Mouse (Mus musculus) forelimb bud, embryonic 11.5 days (tissue): ENCODE data around the gene Akt1s1.
A peak's percentile ranks its signal among the peaks of the same experiment; 100 is the strongest.
"Not testable (repeated sequence)": the region's sequence is repeated elsewhere in the genome, so short reads cannot be mapped to it uniquely, and the experiment has no call there.

Source experiments
- DNase-seq: peaks from one replicate; pipeline ENCODE4 v3.0.0-alpha.2; 2012; ENCODE audit warnings: low read depth, low spot score

Gene Akt1s1

DNA sequence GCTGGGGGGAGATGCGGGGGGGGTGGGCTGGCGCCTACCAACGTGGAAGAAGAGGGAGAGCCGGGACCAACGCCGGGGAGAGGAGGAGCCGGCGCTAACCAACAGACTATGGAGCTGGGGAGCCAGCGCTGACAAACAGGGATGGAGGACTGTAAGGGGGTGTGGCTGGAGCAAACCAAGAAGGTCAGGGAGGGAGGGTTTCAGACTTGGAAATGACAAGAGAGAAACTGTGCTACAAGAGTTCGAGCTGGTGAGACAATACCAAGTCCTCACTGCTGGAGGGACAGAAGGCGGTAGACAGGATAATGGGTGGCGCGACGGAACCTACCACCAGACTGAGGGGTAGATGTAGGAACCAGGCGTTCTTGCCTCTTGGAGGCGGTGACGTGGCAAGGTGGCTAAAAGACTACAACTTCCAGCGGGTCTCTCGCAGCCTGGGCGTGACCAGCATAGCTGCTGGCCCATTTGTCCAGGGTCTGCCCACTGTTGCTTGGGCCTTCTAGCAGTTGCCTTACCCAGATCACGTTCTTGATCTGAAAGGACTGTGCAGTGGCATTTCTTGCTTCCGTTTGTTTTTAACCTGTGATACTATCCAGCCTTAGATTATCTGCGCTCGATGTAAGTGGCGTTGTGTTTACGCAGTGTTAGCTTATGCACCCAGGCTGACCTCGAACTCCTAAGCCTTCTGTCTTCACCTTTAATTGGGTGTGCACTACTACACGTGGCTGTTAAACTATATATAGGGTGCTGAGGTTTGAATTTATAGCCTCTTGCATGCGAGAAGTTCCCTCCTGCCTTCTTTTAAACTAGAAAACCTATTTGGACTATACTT is 21.1 kb downstream of the Akt1s1 start, which contains the start of gene Ptov1:
TSS of gene Ptov1 (minus strand) at position 92 of the 832 bp plus-strand sequence.
- peak; percentile 95 for DNase-seq

DNA sequence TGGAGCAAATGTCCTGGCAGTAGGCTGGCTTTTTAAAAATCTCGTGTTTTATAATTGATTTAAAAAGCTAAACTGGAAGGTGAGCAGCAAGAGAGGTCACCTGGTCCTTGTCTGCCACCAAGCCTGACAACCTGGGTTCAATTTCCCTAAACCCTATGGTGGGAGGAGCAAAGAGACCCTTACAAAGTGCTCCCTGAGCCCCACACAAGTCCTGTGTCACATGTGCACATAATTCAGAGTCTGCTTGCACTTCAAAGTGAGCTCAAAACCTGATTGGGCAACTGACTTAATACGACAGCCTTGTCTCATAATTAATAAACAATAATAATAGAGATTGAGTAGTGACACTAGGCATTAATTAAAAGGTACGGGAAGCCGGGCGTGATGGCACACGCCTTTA is 21.8 kb downstream of the Akt1s1 start:
- DNase-seq, result no peak

DNA sequence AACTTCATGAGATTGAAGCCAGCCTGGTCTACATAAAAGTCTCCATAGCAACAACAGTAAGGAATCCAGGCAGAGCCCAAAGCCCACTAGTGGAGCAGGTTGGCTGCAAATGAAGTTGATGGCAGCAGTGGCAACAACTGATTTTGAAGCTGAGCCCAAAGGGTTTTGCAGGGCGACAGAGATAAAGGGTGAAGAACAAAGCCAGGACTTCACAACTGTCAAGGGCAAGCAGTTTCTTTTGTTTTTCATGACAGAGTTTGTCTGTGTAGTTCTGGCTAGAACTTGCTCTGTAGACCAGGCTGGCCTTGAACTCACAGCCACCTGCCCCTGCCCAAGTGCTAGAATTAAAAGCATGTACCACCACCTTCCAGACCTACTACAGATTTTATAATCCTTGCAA is 22.4 kb downstream of the Akt1s1 start:
- DNase-seq, result no peak

DNA sequence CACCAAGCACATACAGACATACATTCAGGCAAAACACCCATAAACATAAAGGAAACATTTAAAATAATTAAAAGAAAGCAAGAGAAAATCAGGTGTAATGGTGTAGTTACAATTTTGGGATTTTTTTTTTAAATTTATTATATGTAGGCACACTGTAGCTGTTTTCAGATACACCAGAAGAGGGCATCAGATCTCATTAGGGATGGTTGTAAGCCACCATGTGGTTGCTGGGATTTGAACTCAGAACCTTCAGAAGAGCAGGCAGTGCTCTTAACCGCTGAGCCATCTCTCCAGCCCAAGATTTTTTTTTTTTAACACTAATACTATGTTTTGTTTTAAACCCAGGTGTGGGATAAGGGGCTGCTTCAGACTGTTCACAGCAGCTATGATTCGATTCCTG is 23.0 kb downstream of the Akt1s1 start:
- not testable (repeated sequence) for DNase-seq

DNA sequence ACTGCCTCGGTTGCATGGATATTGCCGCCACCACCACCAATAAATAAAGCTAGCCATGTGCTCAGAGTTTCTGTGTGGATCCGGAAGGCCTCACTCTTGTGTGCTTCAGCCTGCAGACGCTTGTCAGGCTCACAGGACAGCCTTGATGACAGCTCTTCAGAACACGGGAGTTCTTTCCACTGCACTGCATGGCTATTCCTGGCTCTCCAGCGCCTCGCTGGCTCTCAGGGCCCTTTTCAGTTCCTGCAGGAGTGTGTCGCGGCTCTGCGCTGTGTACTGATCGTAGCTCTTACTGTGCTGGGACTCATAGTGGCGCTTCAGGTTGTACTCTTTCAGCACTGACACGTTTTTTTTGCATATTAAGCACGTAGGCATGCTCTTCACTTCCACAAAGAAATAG is 29.0 kb downstream of the Akt1s1 start:
- no peak for DNase-seq

DNA sequence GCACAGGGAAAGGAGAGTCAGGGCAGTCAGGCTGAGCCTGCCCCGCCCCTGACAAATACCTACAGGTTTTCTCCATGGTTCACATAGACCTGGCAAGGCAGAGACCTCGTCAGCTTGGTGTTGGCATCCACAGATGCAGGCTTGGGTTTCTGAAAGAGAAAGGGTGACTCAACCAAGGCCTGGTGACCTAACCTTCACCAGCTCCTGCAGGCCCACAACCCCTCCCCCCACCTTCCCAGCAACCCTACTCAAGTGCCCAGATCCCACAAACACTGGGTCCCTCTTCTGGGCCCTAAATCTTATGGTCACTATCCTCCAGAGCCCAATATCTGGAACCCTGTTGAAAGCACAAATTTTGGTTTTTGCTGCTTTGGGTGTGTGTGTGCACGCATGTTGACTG is 34.2 kb downstream of the Akt1s1 start:
- DNase-seq, result no peak

DNA sequence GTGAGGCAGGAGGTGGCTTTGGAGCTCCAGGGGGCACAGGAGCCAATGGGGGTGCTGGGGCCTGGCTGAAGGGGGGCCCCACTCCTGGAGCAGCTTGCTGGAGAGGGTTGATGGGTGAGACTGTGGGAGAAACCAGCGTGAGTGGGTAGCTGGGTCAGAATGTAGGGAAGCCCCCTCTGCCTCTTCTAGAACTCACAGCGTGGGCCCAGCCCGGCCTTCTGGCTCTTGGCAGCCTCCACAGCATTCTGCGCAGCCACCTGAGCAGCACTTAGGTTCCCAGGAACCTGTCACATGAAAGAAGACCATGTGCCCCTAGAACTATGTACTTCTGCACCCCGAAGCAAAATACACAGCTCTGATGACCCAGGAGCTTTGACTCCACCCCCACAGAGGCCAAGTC is 35.8 kb downstream of the Akt1s1 start:
- DNase-seq, result no peak

DNA sequence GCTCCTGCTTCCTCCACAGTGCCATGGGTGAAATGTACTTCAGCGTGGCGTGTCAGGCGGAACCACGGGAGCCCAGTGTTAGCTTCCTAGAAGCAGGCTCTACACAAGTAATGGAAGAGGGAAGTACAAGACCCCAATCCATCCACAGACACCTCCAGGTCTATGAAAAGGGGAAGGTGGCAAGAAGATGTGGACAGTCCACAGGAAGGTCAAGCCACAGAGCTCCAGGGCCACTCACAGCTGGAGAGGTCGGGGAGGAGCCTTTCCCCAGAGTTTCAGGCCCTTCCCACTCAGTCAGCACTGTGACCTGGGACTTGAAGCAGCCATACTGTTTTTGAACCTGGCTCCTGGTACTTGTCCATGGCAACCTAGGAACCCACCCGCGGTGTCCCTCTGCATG is 38.2 kb downstream of the Akt1s1 start:
- DNase-seq, result no peak

DNA sequence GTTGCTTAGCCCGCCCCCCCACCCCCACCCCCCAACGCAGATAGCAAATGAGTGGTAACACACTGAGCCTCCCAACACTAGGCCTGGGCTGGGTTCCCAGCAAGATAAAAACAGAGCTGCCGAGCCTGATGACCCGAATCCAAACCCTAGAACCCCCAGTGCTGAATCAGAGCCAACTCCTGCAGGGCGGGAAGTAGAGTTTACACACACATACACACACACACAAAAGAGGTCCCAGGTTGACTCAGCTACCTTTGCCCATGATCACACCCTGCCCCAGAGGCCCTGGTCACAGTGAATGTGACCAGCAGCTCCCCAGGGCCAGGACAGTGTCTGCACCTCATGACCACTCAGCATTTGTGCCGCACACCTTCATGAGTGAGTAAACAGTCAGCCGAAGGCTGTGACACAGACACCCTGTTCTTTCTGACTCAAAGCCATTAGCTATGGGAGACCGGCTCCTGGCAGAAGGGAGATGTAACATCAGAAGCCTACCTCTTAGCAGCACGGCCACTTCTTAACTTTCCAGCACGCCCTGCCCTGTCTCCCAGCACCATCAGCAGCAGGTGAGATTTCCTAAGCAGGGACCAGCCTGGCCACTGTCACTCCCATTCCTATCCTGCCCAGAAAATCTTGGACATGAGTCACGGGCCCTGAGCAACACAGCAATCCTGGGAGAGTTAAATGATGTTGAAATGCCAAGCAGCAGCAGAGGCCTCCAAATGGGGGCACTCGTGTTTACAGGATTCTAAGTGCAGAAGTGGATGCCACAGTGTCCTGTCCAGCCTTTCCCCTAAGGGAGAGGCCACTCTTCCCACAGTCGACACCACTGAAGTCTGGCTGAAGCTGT is 39.7 kb downstream of the Akt1s1 start:
- no peak for DNase-seq

DNA sequence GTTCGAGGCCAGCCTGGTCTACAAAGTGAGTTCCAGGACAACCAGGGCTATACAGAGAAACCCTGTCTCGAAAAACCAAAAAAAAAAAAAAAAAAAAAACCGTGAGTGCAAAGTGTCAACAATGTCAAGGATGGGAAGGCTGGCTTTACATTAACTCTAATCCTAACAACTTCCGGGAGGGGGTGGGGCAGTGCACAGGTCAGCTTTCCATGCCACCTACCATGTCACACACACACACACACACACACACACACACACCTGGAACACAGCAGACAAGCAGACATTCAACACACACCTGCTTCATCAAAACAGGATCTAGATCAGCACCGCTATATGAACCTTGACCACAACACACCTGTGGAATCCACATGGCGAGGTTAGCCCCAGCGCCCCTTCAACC is 41.4 kb downstream of the Akt1s1 start:
- no peak for DNase-seq

DNA sequence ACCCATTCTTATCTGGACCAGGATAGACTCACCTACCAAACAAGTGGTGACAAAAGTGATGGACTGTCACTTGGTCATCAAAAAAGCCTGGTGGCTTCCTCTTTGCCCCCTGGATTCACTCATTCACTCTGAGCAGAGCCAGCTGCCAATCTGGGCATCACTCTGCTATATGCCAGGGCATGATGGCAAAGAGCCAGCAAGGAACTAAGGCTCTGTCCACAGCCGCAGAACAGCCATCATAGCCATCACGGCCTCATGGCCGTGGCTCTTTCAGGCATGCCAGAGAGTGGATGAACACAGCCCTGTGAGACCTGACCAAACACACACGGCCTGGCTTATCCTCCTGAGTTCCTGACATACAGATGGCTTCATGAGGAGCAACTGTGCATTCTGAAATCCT is 41.9 kb downstream of the Akt1s1 start:
- DNase-seq, result no peak

DNA sequence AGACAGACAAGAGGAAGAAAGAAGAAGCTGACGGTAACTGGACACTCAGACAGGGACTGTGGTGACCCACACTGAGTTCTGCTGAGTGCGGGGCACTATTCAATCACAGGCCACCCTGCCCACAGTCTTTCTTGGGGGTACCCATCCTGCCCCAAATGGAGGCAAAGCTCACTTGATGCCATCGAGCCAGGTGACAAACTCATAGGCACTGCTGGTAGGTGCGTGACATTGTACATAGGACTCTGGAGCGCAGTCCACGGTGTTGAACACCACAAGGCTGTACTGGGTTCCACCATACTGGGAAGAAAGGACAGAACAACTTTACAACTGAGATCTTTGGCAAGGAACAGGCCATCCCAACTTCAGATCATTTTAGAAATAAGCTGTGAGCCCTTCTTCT is 42.8 kb downstream of the Akt1s1 start:
- no peak for DNase-seq

DNA sequence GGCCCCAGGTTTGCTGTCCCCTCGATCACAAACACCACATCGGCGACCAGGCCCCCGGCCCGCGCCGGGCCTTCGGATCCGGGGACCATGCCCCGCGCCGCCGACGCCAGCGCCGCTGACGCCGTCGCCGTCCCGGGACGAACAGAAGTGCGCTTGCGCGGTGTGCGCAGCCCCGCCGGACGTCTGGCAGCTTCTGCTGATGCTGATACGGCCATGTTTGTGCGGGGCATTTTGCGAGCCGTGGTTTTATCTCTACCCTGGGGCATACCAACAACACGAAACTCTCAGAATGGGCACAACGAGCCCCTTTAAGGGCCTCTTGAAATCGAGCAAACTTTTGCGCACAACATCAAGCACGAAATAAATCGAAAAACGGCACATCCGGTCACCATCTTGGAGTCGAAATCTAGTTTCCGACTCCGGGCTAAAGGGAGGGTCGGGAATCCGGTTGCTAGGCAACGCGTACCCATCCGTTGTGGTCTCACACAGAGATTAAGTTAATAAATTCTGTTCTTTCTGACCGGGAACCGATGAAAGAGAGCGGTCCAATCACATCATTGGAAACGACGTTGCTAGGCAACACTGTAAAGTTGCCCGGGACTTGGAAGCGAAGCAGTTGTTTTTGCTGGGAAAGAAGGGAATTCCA is 43.6 kb downstream of the Akt1s1 start, which contains the start of gene Med25:
TSS of gene Med25 (minus strand) at position 437 of the 646 bp plus-strand sequence.
- peak; percentile 98 for DNase-seq

DNA sequence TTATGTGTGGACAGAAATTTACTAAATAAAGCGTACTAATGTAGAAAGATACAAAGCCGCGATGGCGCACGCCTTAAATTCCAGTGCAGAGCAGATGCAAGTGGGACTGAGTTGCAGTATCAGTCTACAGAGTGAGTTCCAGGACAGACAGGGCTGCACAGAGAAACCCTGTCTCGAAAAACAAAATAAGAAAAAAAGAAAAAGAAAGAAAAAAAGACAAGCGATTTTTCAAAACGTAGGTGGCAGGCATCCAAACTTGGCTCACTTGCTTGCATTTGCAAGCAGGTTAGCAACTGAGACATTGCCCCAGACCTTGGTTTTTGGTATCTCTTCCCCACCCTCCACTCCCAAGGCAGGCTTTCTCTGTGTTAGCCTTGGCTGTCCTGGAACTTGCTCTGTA is 44.4 kb downstream of the Akt1s1 start:
- no peak for DNase-seq

DNA sequence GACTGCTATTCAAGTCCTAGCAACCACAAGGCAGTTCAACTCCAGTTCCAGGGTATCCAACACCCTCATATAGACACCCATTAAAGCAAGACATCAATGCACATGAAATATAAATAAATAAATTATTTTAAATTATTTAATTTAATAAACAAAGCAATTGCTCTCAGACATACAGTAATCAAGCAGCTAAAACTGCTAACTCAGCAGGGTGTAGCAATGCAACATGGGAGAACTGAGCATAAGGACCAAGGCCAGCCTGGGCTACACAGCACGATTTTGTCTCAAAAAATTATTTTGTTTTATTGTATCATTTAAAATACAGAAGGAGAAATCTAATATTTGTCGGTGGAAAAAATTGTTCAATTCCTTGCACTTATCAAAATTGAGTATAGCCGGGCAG is 45.4 kb downstream of the Akt1s1 start:
- no peak for DNase-seq

DNA sequence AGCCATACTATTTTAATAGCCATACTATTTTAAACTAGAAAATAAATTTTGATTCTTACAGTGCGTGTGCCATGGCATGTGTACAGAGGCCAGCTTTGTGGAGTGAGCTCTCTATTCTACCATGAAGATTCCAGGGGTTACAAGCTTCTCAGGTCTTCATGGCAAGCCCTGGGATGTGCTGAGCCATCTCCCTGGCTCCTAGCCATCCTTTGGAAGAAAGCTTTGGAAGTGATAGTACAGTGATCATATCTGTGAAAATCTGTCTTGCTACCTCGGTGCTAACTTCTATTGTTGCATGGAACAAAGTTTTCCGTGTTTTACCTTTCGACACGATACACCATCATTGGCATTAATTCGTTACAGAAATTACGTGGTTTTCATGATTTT is 46.4 kb downstream of the Akt1s1 start:
- no peak for DNase-seq

DNA sequence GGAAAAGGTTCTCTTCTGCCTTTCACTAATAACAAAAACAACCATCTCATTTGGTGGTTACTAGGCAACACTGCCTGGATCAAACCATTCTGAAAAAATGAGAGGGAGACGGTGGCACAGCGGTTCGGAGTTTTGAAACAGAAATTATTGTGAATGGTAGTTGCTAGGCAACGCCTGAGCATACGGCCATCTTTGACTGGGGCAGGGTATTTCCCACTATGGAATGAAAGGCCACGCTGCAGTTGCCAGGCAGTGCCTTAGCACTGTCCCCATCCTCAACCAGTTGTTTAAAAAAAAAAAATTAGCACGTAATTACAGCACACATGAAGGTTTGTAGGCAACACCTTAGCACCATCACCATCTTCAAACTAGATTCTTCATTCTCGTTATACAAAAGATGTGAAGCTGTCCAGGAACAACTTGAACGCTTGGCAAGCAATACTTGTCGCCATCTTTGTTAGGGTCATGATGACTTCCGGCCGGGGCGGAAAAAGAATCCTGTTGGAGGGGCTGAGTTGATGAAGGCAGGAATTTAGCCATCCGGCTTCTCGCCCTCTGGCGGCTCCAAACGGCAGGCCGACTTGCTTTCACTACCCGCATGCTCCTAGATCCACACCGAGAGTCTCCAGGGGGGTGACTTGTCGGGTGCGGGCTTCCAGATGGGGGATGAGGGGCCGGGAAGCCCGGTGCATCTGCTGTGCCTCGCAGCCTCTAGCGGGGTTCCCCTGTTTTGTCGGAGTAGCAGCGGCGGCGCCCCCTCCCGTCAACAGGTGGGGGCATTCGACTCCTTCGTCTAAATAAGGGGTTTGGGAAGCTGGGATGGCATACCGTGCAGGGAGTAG is 47.0 kb downstream of the Akt1s1 start, which contains the start of gene Fuz:
TSS of gene Fuz (plus strand) at position 487 of the 842 bp plus-strand sequence.
- DNase-seq, result peak; percentile 95

DNA sequence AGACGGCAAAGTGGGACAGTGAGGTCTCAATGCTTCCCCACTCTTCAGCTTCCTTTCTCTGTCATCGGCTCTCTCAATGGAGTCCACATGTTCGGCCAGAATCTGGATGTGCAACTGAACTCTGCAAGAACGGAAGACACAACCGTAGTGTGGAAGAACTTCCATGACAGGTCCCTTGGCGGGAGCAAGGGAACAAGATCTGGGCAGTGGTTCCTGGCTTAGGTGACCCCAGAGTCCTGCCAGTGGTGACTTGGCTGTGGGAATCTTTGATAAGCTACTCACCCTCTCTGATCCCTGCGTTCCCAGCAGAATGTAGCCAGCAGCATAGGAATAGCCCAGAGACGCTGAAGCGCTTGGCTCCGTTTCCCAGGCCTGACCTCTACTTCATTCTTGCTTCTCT is 47.7 kb downstream of the Akt1s1 start:
- DNase-seq, result no peak

DNA sequence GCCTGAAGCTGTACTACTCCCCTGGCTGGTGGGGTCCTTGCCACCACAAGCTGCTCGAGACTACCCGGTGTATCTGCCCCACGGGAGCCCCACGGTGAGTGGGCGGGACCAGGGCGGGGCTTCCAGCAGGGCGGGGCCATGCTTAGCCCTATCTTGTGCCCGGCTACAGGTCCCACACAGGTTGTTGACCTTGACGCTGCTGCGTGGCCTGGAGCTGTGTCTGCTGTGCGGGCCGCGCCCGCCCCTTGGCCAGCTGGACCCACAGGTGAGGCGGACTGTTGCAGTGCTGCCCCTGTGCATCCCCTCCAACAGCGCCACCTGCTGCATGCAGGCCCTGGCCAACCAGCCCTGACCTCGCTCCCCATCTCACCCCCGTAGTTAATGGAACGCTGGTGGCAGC is 49.8 kb downstream of the Akt1s1 start:
- no peak for DNase-seq

DNA sequence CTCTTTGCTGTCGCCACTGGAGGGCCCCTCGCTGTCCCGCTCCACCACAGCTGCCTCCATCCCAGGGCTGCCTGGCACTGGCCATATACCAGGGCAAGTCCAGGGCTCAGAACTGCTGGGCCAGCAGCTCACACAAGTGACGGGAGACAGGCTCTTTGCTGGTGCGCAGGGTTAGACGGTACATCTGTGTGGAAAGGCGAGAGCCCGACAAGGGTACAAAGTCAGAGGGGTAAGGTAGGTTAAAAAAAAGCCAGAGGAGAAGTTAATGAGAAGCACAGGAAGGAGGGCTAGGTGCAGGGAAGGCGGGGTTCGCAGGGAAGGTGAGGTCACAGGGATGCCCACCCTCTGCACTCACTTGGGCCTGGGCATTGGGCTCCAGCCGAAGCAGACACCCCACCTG is 51.8 kb downstream of the Akt1s1 start:
- DNase-seq, result no peak

DNA sequence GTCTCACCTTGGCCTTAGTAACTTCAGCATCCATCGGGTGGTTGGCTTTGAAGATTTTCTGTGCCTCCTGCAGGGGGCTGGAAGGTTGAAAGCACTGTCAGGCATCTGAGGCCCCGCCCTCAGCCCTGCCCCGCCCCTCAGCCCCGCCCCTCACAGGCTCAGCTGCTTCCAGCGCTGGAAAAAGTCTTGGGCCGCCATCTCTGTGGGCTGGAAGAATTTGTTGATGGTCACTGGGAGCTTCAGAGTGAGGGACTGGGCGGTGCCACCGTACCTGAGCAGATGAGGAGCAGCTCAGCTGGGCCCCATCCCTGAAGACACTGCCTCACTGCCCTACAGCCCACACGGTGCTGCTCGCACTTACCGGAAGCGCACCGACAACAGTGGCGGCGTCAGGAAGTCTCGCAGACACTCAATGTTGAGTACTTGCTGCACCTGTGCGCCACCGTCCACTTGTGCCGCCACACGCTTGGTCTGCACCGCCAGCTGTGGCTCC is 52.5 kb downstream of the Akt1s1 start:
- DNase-seq, result peak; percentile 40
